In the genomic region with DNA sequence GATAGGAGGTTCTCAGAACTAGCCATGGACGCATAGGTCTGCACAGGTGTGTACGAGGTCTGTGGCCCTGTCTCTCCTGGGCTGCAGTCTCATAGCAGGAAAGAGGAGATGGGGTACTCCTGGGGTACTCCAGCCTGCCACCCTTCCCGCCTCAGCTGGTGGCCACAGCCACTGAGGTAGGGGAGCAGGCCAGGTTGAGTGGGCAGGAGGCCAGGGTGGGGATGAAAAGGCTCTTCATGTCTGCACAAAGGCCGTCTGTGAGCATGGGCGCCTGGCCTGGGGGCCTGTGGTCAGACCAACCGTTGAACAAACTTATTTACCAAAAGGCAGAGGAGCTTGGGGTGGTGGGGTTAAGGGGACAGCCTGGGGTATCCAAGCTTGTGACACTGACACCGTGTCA, we compare ENCODE assay signal across 30 mouse cellular contexts. TPM values are rescaled to one million over a fixed set of nuclear protein-coding genes. Genes with fewer than 3 reads are reported as not detected.
A peak's percentile ranks its signal among the peaks of the same experiment; 100 is the strongest.
DNase-seq lines count a peak whose midpoint lies in the region; ATAC-seq lines count a peak whose summit lies in the region.
"Had no signal": no experiment of that assay in that cellular context is flagged by ENCODE, and none has a peak within 500 bp of the region (broad histone marks: within the 10 kb centered on the region; RNA-seq: fewer than 3 reads in every experiment).

No protein-coding gene starts in this region.

- peaks cover 29% of the 10 kb centered on the region for H3K27me3 ChIP-seq in embryonic facial prominence, embryonic 14.5 days (replicated peaks; ENCODE audit: control insufficient read depth, insufficient read depth, low read length)
- peaks cover 46% of the 10 kb centered on the region for H3K27me3 ChIP-seq in embryonic facial prominence, embryonic 10.5 days (replicated peaks; ENCODE audit: low read depth, poor library complexity, severe bottlenecking)
- H3K27me3 ChIP-seq in limb, embryonic 15.5 days = peaks cover 32% of the 10 kb centered on the region

- DNase-seq in embryonic facial prominence, embryonic 14.5 days (ENCODE audit: low spot score) = peak; percentile 27
- no peak for DNase-seq in embryonic facial prominence, embryonic 10.5 days (ENCODE audit: low spot score)
- DNase-seq in layer of hippocampus, postnatal 10 days (ENCODE audit: low spot score in 2 of 2) = peak; percentile 41 to 57
- no peak for DNase-seq in layer of hippocampus, postnatal 36 days
- DNase-seq in right cerebral cortex, postnatal 10 days (ENCODE audit: low spot score in 2 of 2) = peak; percentile 65 to 71
- DNase-seq in right cerebral cortex, postnatal 4 days = no peak
- no peak for DNase-seq in T-cell, adult 2 months (ENCODE audit: low spot score)
- DNase-seq: cerebellum, adult 11-12 months; cerebellum, adult 8-10 months; embryo, embryonic 11 days; forebrain, postnatal 0 days; gastrocnemius, postnatal 14 days had no signal

- H3K4me1 ChIP-seq in embryonic facial prominence, embryonic 14.5 days (ENCODE audit: control insufficient read depth, insufficient read depth, low read length) = peaks cover 5% of the 10 kb centered on the region; the same call in 1 of the 2 replicates
- H3K4me1 ChIP-seq in embryonic facial prominence, embryonic 10.5 days = peaks cover 9% of the 10 kb centered on the region
- peaks cover 12% of the 10 kb centered on the region for H3K4me1 ChIP-seq in limb, embryonic 15.5 days

- H3K4me2 ChIP-seq in embryonic facial prominence, embryonic 14.5 days (ENCODE audit: low read depth, low read length) = no peak overlapping the region
- no peak overlapping the region for H3K4me2 ChIP-seq in limb, embryonic 15.5 days
- H3K4me2 ChIP-seq: embryonic facial prominence, embryonic 15.5 days; heart, embryonic 11.5 days; hindbrain, embryonic 12.5 days had no signal

- 0 out of 2 replicates have a peak, but pooled peaks have one; percentile 12 for ATAC-seq in embryonic facial prominence, embryonic 14.5 days (ENCODE audit: low read depth)
- ATAC-seq in limb, embryonic 15.5 days (ENCODE audit: insufficient number of reproducible peaks, low FRiP score, low TSS enrichment, low read depth) = peak; percentile 74
- ATAC-seq: forebrain, embryonic 14.5 days; forebrain, postnatal 0 days; hindbrain, embryonic 16.5 days had no signal

- no peak overlapping the region for H3K9ac ChIP-seq in embryonic facial prominence, embryonic 14.5 days (ENCODE audit: low read depth, low read length)
- no peak overlapping the region for H3K9ac ChIP-seq in limb, embryonic 15.5 days
- H3K9ac ChIP-seq: embryonic facial prominence, embryonic 15.5 days; forebrain, postnatal 0 days; hindbrain, embryonic 12.5 days had no signal

- peak overlapping the region; percentile 48; the same call in 1 of the 2 replicates for H3K27ac ChIP-seq in embryonic facial prominence, embryonic 14.5 days (replicated peaks; ENCODE audit: low read depth, low read length)
- no peak overlapping the region for H3K27ac ChIP-seq in embryonic facial prominence, embryonic 10.5 days (replicated peaks)
- H3K27ac ChIP-seq in limb, embryonic 15.5 days = peak overlapping the region; percentile 72
- H3K27ac ChIP-seq: embryonic facial prominence, embryonic 15.5 days; gastrocnemius, adult 2 months; hindbrain, embryonic 12.5 days had no signal

- no peaks in the 10 kb centered on the region for H3K36me3 ChIP-seq in embryonic facial prominence, embryonic 14.5 days (ENCODE audit: control insufficient read depth, insufficient read depth, low read length)
- H3K36me3 ChIP-seq in embryonic facial prominence, embryonic 10.5 days (replicated peaks) = no peaks in the 10 kb centered on the region
- no peaks in the 10 kb centered on the region for H3K36me3 ChIP-seq in limb, embryonic 15.5 days
- H3K36me3 ChIP-seq: embryonic facial prominence, embryonic 15.5 days; hindbrain, embryonic 12.5 days had no signal

- no peak overlapping the region for H3K4me3 ChIP-seq in embryonic facial prominence, embryonic 14.5 days (ENCODE audit: low read depth, low read length)
- H3K4me3 ChIP-seq in embryonic facial prominence, embryonic 10.5 days = no peak overlapping the region
- H3K4me3 ChIP-seq in limb, embryonic 15.5 days = no peak overlapping the region
- H3K4me3 ChIP-seq: embryonic facial prominence, embryonic 15.5 days; gastrocnemius, adult 2 months; hindbrain, embryonic 12.5 days had no signal

- no peaks in the 10 kb centered on the region for H3K9me3 ChIP-seq in embryonic facial prominence, embryonic 14.5 days (ENCODE audit: control insufficient read depth, low read length)
- no peaks in the 10 kb centered on the region for H3K9me3 ChIP-seq in embryonic facial prominence, embryonic 10.5 days
- no peaks in the 10 kb centered on the region for H3K9me3 ChIP-seq in limb, embryonic 15.5 days
- H3K9me3 ChIP-seq: embryonic facial prominence, embryonic 15.5 days; hindbrain, embryonic 12.5 days had no signal

- WGBS in embryonic facial prominence, embryonic 14.5 days = 70% methylated on average over 7 of the region's 7 CpGs
- 70% methylated on average over 7 of the region's 7 CpGs for WGBS in embryonic facial prominence, embryonic 10.5 days
- 76% methylated on average over 7 of the region's 7 CpGs for WGBS in limb, embryonic 15.5 days

RNA-seq across cellular contexts. Expression of gene Snorc, which starts 1.8 kb away (rescaled TPM):
- polyA plus RNA-seq in embryonic facial prominence, embryonic 14.5 days (2014; fragmentation: Nextera tagmentation; extraction: Ambion mirVana) = 19.9 and 30.6 TPM in 2 replicates
- not detected in 2 replicates for polyA plus RNA-seq in embryonic facial prominence, embryonic 10.5 days (2016; fragmentation: Nextera tagmentation; extraction: Ambion mirVana)
- total RNA-seq in layer of hippocampus, postnatal 10 days (2021) = not detected
- not detected for total RNA-seq in layer of hippocampus, postnatal 36 days (2021)
- 46.8 and 84.6 TPM in 2 replicates for polyA plus RNA-seq in limb, embryonic 15.5 days (2015; fragmentation: Nextera tagmentation; extraction: Ambion mirVana)
- total RNA-seq: adrenal gland, adult 18-20 months; adrenal gland, postnatal 36 days; ES-E14; forebrain, postnatal 0 days; gastrocnemius, adult 2 months; gastrocnemius, postnatal 14 days; gastrocnemius, postnatal 4 days; heart, adult 8-10 months; heart, postnatal 25 days; hematopoietic stem cell, adult 5-6 weeks had no signal
- polyA plus RNA-seq: embryonic facial prominence, embryonic 11.5 days; forebrain, embryonic 11.5 days; forebrain, embryonic 14.5 days; heart, embryonic 11.5 days; heart, embryonic 14.5 days; heart, postnatal 0 days had no signal

RNA-seq across cellular contexts. Expression of gene Neu2, which starts 37.8 kb away (rescaled TPM):
- polyA plus RNA-seq in embryonic facial prominence, embryonic 14.5 days (2014; fragmentation: Nextera tagmentation; extraction: Ambion mirVana) = not detected in 2 replicates
- not detected in 2 replicates for polyA plus RNA-seq in embryonic facial prominence, embryonic 10.5 days (2016; fragmentation: Nextera tagmentation; extraction: Ambion mirVana)
- total RNA-seq in layer of hippocampus, postnatal 10 days (2021) = under 1 TPM; 0.46 to 0.83 TPM
- total RNA-seq in layer of hippocampus, postnatal 36 days (2021) = under 1 TPM; 0.30 to 0.33 TPM
- not detected in 2 replicates for polyA plus RNA-seq in limb, embryonic 15.5 days (2015; fragmentation: Nextera tagmentation; extraction: Ambion mirVana)
- total RNA-seq: adrenal gland, adult 18-20 months; adrenal gland, postnatal 36 days; ES-E14; heart, adult 8-10 months; heart, postnatal 25 days; hematopoietic stem cell, adult 5-6 weeks had no signal
- polyA plus RNA-seq: embryonic facial prominence, embryonic 11.5 days; forebrain, embryonic 11.5 days; heart, embryonic 11.5 days; heart, embryonic 14.5 days; heart, postnatal 0 days; hindbrain, embryonic 12.5 days had no signal

Comparison
In these comparisons a context has a peak if more than half of its experiments do, and no peak if none do; other contexts are left out.
1. DNase-seq: peak in embryonic facial prominence, embryonic 14.5 days (single experiment), layer of hippocampus, postnatal 10 days (2 of 2) and right cerebral cortex, postnatal 10 days (2 of 2); none in embryonic facial prominence, embryonic 10.5 days (single experiment), layer of hippocampus, postnatal 36 days (0 of 2), right cerebral cortex, postnatal 4 days (single experiment) and T-cell, adult 2 months (single experiment).
2. RNA of gene Snorc, which starts 1.8 kb away (polyA plus RNA-seq): 46.8 to 84.6 TPM in limb, embryonic 15.5 days and 19.9 to 30.6 TPM in embryonic facial prominence, embryonic 14.5 days; not detected in embryonic facial prominence, embryonic 10.5 days; every median in the first group is over 10 times any median in the second.